Mouse (Mus musculus) adrenal gland, adult (tissue): ENCODE results near the gene Tax1bp1.

Experiments used
- DNase-seq, 2 experiments: peaks; one replicate each; pipeline ENCODE4 v3.0.0; 2022 to 2023; ENCODE audit warnings: low spot score in 1 of 2; ENCODE audit not compliant: inconsistent age in 2 of 2

The Tax1bp1 gene

DNA sequence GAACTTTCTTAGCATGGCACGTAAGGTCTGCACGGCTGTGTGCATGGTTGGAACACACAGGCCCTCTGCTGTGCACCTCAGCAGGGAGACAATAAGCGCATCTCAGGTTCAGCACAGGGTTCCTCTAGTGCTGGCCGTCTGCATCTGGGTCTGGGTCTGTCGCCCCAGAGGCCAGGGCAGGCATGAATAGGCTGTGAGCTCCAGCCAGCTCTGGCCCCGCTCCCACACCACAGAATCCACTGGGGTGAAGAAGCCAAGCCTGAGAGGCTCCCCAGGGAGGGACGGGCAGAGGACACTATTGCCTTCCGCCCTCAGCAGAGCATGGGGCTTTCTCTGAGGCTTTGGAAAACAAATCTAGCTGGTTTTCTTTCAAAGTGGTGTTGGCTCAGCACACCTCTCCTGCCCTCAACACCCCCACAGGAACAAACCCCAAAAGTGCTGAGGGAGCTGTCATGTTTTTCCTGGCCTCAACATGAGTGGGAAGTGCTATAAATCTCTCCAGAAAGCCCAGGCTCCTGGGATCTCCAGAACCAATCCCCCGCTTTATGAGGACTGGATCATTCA is 82.6 kb downstream of the Tax1bp1 start:
- no peak for DNase-seq

DNA sequence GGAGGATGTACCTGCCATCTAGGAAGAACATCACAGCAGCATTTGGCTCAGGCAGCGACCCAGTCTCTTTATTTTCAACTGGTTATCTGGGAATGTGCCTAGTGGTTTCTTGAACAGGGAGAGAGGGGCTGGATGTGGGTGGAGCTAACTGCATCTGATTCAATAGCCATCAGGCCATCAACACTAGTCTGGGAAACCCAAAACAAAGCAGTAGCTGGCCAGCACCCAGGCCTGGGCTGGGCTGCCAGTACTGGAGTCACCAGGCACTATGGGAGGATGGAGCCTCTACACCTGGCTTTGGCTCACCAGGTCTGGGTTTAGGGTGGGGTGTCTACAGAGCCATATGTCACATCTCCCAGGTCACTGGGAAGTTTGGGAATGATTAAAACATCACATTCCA is 83.2 kb downstream of the Tax1bp1 start:
- DNase-seq: no peak

DNA sequence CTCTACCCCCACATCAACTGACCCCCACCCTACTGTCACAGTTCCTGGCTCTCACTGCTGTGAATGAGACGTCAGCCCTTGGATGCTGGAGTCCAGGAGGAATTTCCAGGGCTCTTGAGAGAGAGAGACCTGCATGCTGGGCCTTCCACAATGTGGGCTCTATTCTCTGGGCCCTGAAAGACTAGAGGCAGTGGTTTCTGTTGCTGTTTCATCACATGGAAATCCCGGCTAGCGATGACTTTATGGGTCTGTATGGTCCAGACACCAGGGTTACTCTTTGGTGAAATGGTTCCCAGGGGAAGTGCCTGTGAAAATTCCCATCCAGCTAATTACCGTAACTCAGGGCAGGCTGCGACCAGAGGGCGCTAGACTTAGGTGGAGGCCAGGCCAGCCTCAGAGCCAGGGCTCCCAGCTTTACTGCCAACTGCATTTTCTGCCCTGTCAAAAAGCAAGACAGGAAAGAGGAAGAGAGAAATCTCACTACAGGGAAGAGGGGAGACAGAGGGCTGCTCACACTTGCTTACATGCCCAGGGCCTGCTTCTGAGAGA is 83.8 kb downstream of the Tax1bp1 start:
- no peak for DNase-seq

DNA sequence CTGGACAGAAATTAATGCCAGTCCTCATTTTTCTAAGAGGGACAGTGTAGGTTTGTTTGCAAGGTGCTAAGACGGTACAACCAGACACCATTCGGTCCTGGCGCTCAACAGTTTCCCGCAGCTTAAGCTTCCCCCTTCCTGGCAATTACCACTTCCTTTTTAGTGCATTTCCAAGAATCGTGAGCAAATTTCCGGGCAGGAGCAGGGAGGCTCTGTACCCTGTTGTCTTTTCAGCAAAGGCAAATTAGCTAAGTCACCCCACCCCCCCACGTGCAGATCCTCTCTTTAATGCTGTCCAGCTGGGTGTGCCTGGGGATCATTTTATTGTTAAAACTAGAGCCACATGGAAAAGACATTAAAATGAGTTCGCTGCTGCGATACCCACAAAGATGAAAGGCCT is 88.7 kb downstream of the Tax1bp1 start:
- peak in 1 of 2 experiments; percentile 51 for DNase-seq

DNA sequence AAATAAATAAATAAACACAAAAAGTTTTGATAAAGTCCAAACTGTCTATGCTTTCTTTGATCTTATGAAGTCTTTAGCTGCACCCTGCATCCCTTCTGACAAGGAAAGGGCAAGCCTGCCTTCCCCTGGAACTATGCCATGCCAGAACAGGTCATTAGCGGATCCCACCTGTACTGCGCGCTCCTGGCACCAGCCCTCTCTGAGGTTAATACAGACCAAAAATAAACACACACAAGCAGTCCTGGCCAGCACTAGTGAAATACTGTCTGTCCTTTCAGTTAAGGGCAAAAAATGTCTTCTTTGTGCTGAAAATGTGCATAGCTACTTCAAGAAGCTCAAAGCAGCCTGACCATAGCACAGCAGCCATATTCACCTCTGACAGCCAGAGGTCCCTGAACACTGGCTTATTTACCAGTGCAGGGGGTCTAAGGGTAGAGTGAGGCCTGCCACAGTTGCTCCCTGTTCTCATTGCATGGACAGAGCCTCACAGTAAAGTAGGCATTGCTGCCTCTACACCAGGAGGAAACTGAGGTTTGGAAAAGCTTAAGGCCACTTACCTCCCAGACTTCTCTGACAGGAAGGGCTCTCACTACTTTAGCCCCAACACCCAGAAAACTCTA is 91.8 kb downstream of the Tax1bp1 start:
- DNase-seq: no peak
